Mouse (Mus musculus) cortical plate, adult 2 months (tissue): Measurements from ENCODE around the gene Ube4b. TPM values are rescaled to one million over a fixed set of nuclear protein-coding genes. Genes with fewer than 3 reads are reported as not detected.
"Not testable (repeated sequence)": the region's sequence is repeated elsewhere in the genome, so short reads cannot be mapped to it uniquely, and the experiment has no call there.

Experiments used
- H3K27ac ChIP-seq: fragments of 200-500 bp; 2 replicates; pipeline ENCODE4 v1.5.1; 2012; ENCODE audit warnings: low read length, control low read depth, inconsistent platforms; ENCODE audit not compliant: insufficient read depth
- H3K4me1 ChIP-seq: fragments of 200-500 bp; 2 replicates; pipeline ENCODE4 v1.6.1; 2011; ENCODE audit warnings: low read length; ENCODE audit not compliant: control insufficient read depth, insufficient read depth
- H3K4me3 ChIP-seq: fragments of 200-500 bp; 2 replicates; pipeline ENCODE4 v1.5.1; 2011; ENCODE audit warnings: mild to moderate bottlenecking, low read length, control low read depth; ENCODE audit not compliant: insufficient read depth
- CTCF ChIP-seq: fragments of 200-500 bp; IDR thresholded peaks from 2 replicates; pipeline ENCODE4 v1.5.1; 2011; ENCODE audit warnings: mild to moderate bottlenecking, control low read depth, low read length; ENCODE audit not compliant: insufficient read depth; ENCODE audit errors: extremely low read depth
- POLR2A ChIP-seq: fragments of 200-500 bp; IDR thresholded peaks from 2 replicates; pipeline ENCODE4 v1.6.1; 2011; ENCODE audit warnings: mild to moderate bottlenecking, low read length, control low read depth; ENCODE audit not compliant: insufficient read depth; ENCODE audit errors: extremely low read depth
- polyA plus RNA-seq: library from polyadenylated mRNA; depleted of rRNA; stranded (reverse); fragments of >200 nt; gene quantifications from 2 replicates; pipeline ENCODE4 v1.2.3, GENCODE M21; 2012

The Ube4b gene
- polyA plus RNA-seq, 1 experiment, result 99.9 TPM

GRCm38 (mm10) chr4:149440576-149440975 is 14.0 kb upstream of the Ube4b start:
- Histone ChIP-seq H3K4me3 (no peak overlapping the region), H3K4me1 (no peaks in the 10 kb centered on the region), H3K27ac (no peak overlapping the region)
- TF ChIP-seq POLR2A, result no peak
- TF ChIP-seq CTCF, result no peak

GRCm38 (mm10) chr4:149431887-149432286 is 5.3 kb upstream of the Ube4b start:
- H3K4me1 ChIP-seq, H3K27ac ChIP-seq, H3K4me3 ChIP-seq: not testable (repeated sequence)

GRCm38 (mm10) chr4:149429592-149429991 is 3.0 kb upstream of the Ube4b start:
- Histone ChIP-seq H3K27ac (no peak overlapping the region), H3K4me3 (no peak overlapping the region), H3K4me1 (no peaks in the 10 kb centered on the region)
- TF ChIP-seq POLR2A (no peak), CTCF (no peak)

- Histone ChIP-seq H3K4me1 (peaks cover 6% of the 10 kb centered on the region), H3K4me3 (peak overlapping the region; percentile 74), H3K27ac (peak overlapping the region; percentile 97)
- TF ChIP-seq POLR2A (no peak), CTCF (no peak)
Observed at GRCm38 (mm10) chr4:149425801-149426292, 702 bp downstream of the Ube4b start.

GRCm38 (mm10) chr4:149424755-149425154 is 1.8 kb downstream of the Ube4b start:
- peaks cover 9% of the 10 kb centered on the region for H3K4me1 ChIP-seq
- H3K4me3 ChIP-seq, result peak overlapping the region; percentile 74
- H3K27ac ChIP-seq, result no peak overlapping the region
- TF ChIP-seq CTCF, result no peak
- TF ChIP-seq POLR2A, result no peak

GRCm38 (mm10) chr4:149417854-149418365 is 8.6 kb downstream of the Ube4b start:
- Histone ChIP-seq H3K4me1 (peaks cover 18% of the 10 kb centered on the region), H3K27ac (no peak overlapping the region), H3K4me3 (no peak overlapping the region)
- TF ChIP-seq POLR2A, result no peak
- TF ChIP-seq CTCF, result no peak

- TF ChIP-seq CTCF (no peak), POLR2A (no peak)
- H3K4me3 ChIP-seq, result no peak overlapping the region
- no peak overlapping the region for H3K27ac ChIP-seq
- peaks cover 16% of the 10 kb centered on the region for H3K4me1 ChIP-seq
Observed at GRCm38 (mm10) chr4:149416986-149417385, 9.6 kb downstream of the Ube4b start.

GRCm38 (mm10) chr4:149416417-149416816 is 10.1 kb downstream of the Ube4b start:
- Histone ChIP-seq H3K4me1 (peaks cover 14% of the 10 kb centered on the region), H3K4me3 (no peak overlapping the region), H3K27ac (no peak overlapping the region)
- TF ChIP-seq POLR2A (no peak), CTCF (no peak)

GRCm38 (mm10) chr4:149415651-149416169 is 10.8 kb downstream of the Ube4b start:
- H3K27ac ChIP-seq, result no peak overlapping the region
- H3K4me3 ChIP-seq, result no peak overlapping the region
- no peak for TF ChIP-seq CTCF
- no peak for TF ChIP-seq POLR2A
- H3K4me1 ChIP-seq, result peaks cover 13% of the 10 kb centered on the region

GRCm38 (mm10) chr4:149414259-149414658 is 12.3 kb downstream of the Ube4b start:
- peaks cover 13% of the 10 kb centered on the region for H3K4me1 ChIP-seq
- TF ChIP-seq POLR2A, result no peak
- no peak for TF ChIP-seq CTCF
- H3K4me3 ChIP-seq, result no peak overlapping the region
- no peak overlapping the region for H3K27ac ChIP-seq
